Mouse (Mus musculus): ENCODE measurements around the gene Trim27.

The Trim27 gene

DNA sequence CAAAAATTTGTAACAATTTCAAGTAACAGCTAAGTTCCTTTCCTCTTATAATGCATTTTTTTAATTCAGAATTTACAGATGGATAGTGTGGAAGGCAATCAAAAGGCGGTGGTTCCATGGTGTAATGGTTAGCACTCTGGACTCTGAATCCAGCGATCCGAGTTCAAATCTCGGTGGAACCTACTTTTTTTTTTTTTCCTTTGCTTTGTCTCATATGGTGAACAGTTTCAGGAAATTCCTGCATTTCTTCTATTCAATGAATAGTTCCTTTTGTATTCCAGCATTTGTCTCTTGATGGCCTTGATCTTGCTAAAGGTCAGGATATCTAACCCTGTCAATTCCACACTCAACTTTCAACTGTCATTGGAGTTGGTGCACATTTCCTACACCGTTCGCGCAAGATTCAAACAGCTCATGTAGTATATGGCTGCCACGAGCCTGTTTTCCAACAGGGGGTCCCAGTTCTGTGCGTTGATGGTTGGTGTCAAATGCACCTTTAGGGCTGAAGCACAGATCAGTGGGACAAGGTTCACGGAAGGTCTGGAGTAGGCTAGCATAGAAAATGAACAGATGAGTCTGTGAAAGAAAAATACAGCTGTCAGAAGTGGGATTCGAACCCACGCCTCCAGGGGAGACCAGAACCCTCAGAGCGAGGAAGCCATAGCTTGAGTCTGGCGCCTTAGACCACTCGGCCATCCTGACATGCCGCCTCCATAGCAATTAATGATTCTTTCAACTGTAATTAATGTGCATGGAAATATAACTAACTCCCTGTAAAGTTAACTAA, 6.8 kb upstream of the Trim27 start:
- DNase-seq, result peak; percentile 67 to 72

DNA sequence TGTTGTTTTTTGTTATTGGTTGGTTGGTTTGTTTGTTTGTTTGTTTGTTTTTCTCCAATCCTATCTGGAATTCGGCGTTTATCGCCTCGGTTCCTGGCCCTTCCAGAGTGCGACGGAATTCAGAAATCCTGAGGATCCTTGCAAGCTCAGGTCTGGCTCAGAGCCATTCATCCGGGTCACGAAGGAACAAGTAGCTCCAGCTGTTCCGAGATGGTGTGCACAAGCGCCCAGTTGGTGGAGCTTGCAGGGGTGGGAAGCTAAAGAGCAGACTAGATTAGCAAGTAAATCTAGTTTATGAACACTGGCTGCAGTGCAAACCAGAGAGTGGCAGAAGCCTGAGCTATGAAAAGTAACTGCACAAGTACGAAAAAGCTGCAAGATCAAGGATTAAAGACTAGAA, 6.2 kb upstream of the Trim27 start:
- DNase-seq, result peak; percentile 94 to 97

DNA sequence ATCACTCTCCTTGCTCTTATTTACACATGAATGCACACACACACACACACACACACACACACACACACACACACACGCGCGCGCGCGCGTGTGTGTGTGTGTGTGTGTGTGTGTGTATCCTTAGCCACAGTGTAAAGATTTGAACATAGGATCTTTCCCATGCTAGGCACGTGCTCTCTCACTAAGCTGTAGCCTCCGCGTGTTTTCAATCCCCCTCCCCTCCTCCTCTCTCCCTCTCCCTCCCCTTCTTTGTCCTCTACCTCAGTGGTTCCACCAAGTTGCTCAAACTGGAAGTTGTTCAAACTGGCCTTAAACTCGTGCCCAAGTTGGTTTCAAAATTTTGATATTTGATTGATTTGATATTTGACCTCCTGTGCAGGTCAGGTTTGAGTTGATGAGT, 2.5 kb upstream of the Trim27 start:
- DNase-seq, result no peak

GRCm38 (mm10) chr13:21177657-21178056, 1.6 kb upstream of the Trim27 start:
- no peak for DNase-seq

- DNase-seq, result no peak
Observed at GRCm38 (mm10) chr13:21178364-21178763, 881 bp upstream of the Trim27 start.

DNA sequence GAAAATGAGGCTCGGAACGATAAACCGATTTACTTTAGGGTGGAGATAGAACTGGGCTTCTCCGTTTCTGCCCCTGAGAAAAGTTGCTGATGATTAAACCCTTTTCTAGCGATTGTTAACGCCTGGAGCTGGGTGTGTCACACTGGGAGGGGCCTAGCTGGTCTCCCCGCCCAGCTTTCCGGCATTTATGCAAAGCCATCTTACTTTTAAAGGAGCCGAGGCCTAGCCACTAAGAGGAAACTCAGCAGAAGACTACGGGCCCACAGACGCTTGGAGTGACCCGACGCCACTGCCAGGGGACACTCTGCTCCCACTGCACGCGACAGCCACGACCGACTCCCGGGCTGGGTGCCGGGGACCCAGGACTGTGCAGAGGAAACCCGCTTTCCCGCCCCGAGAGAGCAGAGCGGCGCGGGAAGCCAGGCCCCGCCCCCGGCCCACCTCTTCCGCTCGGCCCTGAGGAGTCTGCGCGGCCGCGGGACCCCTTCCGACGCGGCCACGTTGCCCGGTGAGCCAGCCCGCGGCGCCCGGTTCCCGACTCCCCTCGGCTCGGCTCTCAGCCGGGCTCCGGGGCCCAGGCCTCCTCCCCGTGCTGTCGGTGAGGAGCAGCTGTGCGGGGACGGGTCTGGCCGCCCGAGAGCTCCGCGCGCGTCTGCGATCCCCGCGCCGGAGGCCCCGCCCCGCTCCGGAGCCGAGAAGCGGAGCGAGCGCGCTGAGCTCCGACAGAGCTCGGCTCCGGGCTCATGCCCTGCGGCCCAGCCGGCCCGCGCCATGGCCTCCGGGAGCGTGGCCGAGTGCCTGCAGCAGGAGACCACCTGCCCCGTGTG, 692 bp downstream of the Trim27 start:
- DNase-seq, result peak; percentile 92 to 93

GRCm38 (mm10) chr13:21180551-21181530, 1.6 kb downstream of the Trim27 start:
- peak; percentile 34 to 72 for DNase-seq

GRCm38 (mm10) chr13:21181996-21182395, 2.8 kb downstream of the Trim27 start:
- DNase-seq, result no peak

DNA sequence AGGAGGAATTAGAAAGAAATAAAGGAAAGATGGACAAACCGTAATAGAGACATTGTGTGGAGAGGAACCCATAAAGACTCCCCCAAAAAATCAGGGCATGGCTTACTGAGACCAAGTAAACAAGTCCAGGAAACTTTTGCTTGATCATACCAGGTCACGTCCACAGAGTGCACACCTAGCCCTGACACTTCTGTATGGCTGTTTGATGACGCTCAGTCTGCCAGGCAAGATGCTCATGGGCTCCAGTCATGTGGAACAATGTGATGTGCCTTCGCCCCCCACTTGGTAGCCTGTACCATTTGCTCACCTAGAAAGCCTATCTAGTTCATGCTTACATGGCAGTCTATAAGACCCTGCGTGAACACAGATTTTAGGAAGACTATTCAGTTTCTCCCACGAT, 3.8 kb downstream of the Trim27 start:
- no peak for DNase-seq

- DNase-seq, result no peak
Observed at GRCm38 (mm10) chr13:21183661-21184060, 4.4 kb downstream of the Trim27 start.

GRCm38 (mm10) chr13:21185521-21185920, 6.3 kb downstream of the Trim27 start:
- DNase-seq, result no peak

DNA sequence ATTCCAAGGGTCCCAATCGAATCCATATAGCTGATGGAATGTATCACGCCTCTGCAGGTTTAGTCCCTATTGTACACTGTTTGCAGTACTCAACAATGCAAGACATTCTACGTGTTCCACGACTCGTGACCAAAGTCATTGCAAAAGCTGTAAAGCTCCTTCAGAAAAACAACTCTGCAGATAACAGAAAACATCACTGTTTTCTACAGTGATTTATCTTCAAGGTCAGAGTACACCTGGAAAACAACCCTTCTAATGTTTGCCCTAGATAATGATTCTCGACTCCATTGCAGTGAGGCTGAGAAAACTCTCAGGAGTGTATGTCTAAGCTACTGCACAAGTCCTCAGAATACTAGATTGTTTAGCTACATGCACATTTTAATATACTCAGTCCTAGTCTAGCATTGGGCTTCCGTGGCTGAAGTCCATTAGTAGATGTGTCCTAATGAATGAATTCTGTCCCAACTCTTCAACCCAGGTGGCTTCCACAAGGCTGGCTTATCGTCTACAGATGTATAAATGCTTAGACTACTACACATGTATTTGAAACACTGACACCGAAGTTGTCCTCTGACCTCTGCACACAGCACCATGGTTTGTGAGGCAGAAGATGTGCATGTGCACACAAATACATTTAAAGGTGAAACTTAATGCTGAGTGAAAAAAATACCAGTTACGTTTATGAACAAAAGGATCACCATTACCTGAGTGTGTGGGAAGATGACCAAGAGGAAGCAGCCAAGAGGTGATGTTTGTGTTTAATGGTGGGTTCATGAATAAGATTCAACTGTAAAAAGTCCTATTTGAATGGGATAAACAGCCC, 16.4 kb downstream of the Trim27 start:
- DNase-seq, result no peak

GRCm38 (mm10) chr13:21197721-21198120, 18.5 kb downstream of the Trim27 start:
- DNase-seq, result no peak

DNA sequence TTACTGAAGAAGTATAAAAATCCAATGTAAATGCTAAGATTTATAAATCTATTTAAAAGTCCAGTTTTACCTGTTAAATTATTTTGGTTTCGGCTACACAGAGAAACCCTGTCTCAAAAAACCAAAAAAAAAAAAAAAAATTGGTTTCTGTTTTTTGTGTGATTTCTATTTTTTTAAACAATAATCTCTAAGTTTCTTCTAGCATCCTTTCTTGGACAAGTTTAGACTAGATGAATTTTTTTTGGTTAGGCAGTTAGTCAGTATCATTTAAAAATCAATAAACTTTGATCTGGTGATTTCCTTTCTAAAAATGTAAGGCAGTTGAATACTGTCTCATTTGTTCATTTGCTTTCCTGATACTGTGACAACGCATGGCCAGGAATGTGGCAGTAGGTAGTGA, 19.1 kb downstream of the Trim27 start:
- no peak for DNase-seq

- no peak for DNase-seq
Observed at GRCm38 (mm10) chr13:21199046-21200028, 20.1 kb downstream of the Trim27 start.

DNA sequence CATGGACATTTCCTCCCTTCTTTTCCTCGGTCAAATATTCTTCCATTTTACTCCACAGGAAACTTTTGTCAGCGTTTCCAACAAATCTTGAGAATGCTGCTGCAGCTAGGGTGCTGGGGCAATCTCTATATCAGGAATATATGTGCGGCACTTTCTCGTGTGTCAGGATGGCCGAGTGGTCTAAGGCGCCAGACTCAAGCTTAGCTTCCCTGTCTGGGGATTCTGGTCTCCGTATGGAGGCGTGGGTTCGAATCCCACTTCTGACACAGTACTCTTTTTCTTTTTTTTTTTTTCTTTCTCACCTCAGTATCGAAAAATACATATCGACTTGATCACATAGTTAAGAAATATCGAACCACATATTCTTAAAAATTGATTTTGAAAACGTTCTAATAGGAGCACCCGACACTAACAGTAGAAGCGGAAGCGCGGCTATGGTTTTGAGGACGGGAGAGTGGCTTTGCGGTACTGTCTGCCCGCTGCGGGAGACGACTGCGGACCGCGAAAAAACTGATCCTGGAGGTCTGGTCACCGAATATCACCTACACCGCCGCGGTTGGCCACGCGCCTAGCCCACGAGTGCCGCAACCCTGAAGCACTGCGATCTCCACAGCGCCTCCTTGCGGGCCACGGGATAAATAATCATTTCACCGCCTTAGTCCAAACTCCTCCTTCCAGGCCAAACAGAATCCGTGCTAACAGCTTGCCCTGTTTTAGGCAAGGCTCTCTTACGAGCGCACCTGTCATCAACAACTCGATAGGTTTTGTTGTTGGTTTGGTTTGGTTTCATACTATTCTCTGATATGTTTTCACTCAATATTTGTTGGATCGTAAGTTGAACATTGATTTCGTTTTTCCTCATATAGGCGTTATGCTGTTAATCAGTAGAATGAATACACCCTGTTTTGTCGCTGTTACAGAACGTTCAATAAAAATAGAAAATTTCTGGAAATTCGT, 21.1 kb downstream of the Trim27 start:
- peak; percentile 93 to 96 for DNase-seq

- DNase-seq, result peak; percentile 26 to 60
Observed at GRCm38 (mm10) chr13:21215275-21215983, 36.2 kb downstream of the Trim27 start.

DNA sequence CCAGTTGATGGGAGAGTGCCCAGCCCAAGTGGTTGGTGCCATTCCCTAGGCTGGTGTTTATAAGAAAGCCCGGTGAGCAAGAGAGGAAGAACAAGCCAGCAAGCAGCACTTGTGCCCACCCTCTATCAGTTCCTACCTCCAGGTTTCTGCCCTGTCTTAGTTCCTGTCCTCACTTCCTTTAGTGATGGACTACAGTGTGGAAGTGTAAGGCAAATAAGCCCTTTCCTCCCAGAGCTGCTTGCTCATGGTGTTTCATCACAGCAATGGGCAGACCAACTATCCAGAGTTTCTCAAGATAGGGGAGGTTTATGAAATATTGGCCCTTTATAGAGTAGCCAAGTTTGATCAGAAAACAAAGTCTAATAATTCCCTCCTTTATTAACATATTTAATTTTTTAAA, 37.5 kb downstream of the Trim27 start:
- no peak for DNase-seq

All from kidney, postnatal 36 days (tissue).